Mouse (Mus musculus): ENCODE results near the gene Ano10. TPM values are rescaled to one million over a fixed set of nuclear protein-coding genes. Genes with fewer than 3 reads are reported as not detected.

Ano10 gene
- polyA plus RNA-seq, 1 experiment = 19.6 TPM

GRCm38 (mm10) chr9:122309013-122309980 lies 15.1 kb upstream of the Ano10 start:
- Histone ChIP-seq H3K9me3 (replicated peaks; ENCODE audit: control insufficient read depth, insufficient read depth, low read length, poor library complexity, severe bottlenecking) (no peaks in the 10 kb centered on the region), H3K9ac (ENCODE audit: low read depth, poor library complexity, severe bottlenecking) (no peak overlapping the region), H3K4me1 (ENCODE audit: control insufficient read depth, insufficient read depth, low read length) (peaks cover 2% of the 10 kb centered on the region), H3K36me3 (ENCODE audit: control insufficient read depth, insufficient read depth, low read length, poor library complexity, severe bottlenecking) (no peaks in the 10 kb centered on the region), H3K4me3 (ENCODE audit: low read depth, low read length) (no peak overlapping the region), H3K27ac (ENCODE audit: insufficient read depth, low read length) (no peak overlapping the region), H3K27me3 (ENCODE audit: control insufficient read depth, insufficient read depth, low read length, poor library complexity, severe bottlenecking) (no peaks in the 10 kb centered on the region)
- TF ChIP-seq CTCF (IDR thresholded peaks at IDR 0.05; ENCODE audit: low read depth, low read length) = no peak
- TF ChIP-seq POLR2A (IDR thresholded peaks at IDR 0.05; ENCODE audit: insufficient read depth, low read length) = no peak
- TF ChIP-seq EP300 (IDR thresholded peaks at IDR 0.05; ENCODE audit: insufficient read depth, low read depth, low read length) = no peak

GRCm38 (mm10) chr9:122305302-122305701 lies 11.1 kb upstream of the Ano10 start:
- Histone ChIP-seq H3K4me1 (ENCODE audit: control insufficient read depth, insufficient read depth, low read length) (peaks cover 2% of the 10 kb centered on the region), H3K27me3 (ENCODE audit: control insufficient read depth, insufficient read depth, low read length, poor library complexity, severe bottlenecking) (no peaks in the 10 kb centered on the region), H3K36me3 (ENCODE audit: control insufficient read depth, insufficient read depth, low read length, poor library complexity, severe bottlenecking) (no peaks in the 10 kb centered on the region), H3K4me3 (ENCODE audit: low read depth, low read length) (no peak overlapping the region), H3K27ac (ENCODE audit: insufficient read depth, low read length) (no peak overlapping the region), H3K9me3 (replicated peaks; ENCODE audit: control insufficient read depth, insufficient read depth, low read length, poor library complexity, severe bottlenecking) (no peaks in the 10 kb centered on the region), H3K9ac (ENCODE audit: low read depth, poor library complexity, severe bottlenecking) (no peak overlapping the region)
- TF ChIP-seq EP300 (IDR thresholded peaks at IDR 0.05; ENCODE audit: insufficient read depth, low read depth, low read length) (no peak), CTCF (IDR thresholded peaks at IDR 0.05; ENCODE audit: low read depth, low read length) (no peak), POLR2A (IDR thresholded peaks at IDR 0.05; ENCODE audit: insufficient read depth, low read length) (no peak)

GRCm38 (mm10) chr9:122296169-122296568 lies 1.9 kb upstream of the Ano10 start:
- H3K27me3 ChIP-seq (ENCODE audit: control insufficient read depth, insufficient read depth, low read length, poor library complexity, severe bottlenecking) = no peaks in the 10 kb centered on the region
- H3K27ac ChIP-seq (ENCODE audit: insufficient read depth, low read length) = no peak overlapping the region
- no peaks in the 10 kb centered on the region for H3K9me3 ChIP-seq (replicated peaks; ENCODE audit: control insufficient read depth, insufficient read depth, low read length, poor library complexity, severe bottlenecking)
- no peaks in the 10 kb centered on the region for H3K36me3 ChIP-seq (ENCODE audit: control insufficient read depth, insufficient read depth, low read length, poor library complexity, severe bottlenecking)
- no peak for TF ChIP-seq EP300 (IDR thresholded peaks at IDR 0.05; ENCODE audit: insufficient read depth, low read depth, low read length)
- H3K9ac ChIP-seq (ENCODE audit: low read depth, poor library complexity, severe bottlenecking) = no peak overlapping the region
- H3K4me1 ChIP-seq (ENCODE audit: control insufficient read depth, insufficient read depth, low read length) = peaks cover 2% of the 10 kb centered on the region
- H3K4me3 ChIP-seq (ENCODE audit: low read depth, low read length) = no peak overlapping the region

GRCm38 (mm10) chr9:122295396-122295795 lies 1.2 kb upstream of the Ano10 start:
- no peak overlapping the region for H3K4me3 ChIP-seq (ENCODE audit: low read depth, low read length)
- no peaks in the 10 kb centered on the region for H3K36me3 ChIP-seq (ENCODE audit: control insufficient read depth, insufficient read depth, low read length, poor library complexity, severe bottlenecking)
- H3K27me3 ChIP-seq (ENCODE audit: control insufficient read depth, insufficient read depth, low read length, poor library complexity, severe bottlenecking) = no peaks in the 10 kb centered on the region
- TF ChIP-seq POLR2A (IDR thresholded peaks at IDR 0.05; ENCODE audit: insufficient read depth, low read length) (no peak), EP300 (IDR thresholded peaks at IDR 0.05; ENCODE audit: insufficient read depth, low read depth, low read length) (no peak), CTCF (IDR thresholded peaks at IDR 0.05; ENCODE audit: low read depth, low read length) (no peak)
- no peak overlapping the region for H3K27ac ChIP-seq (ENCODE audit: insufficient read depth, low read length)
- no peaks in the 10 kb centered on the region for H3K9me3 ChIP-seq (replicated peaks; ENCODE audit: control insufficient read depth, insufficient read depth, low read length, poor library complexity, severe bottlenecking)
- no peak overlapping the region for H3K9ac ChIP-seq (ENCODE audit: low read depth, poor library complexity, severe bottlenecking)
- H3K4me1 ChIP-seq (ENCODE audit: control insufficient read depth, insufficient read depth, low read length) = peaks cover 2% of the 10 kb centered on the region

GRCm38 (mm10) chr9:122293865-122294241 lies 370 bp downstream of the Ano10 start:
- H3K27me3 ChIP-seq (ENCODE audit: control insufficient read depth, insufficient read depth, low read length, poor library complexity, severe bottlenecking) = no peaks in the 10 kb centered on the region
- H3K9ac ChIP-seq (ENCODE audit: low read depth, poor library complexity, severe bottlenecking) = peak overlapping the region; percentile 45
- no peaks in the 10 kb centered on the region for H3K36me3 ChIP-seq (ENCODE audit: control insufficient read depth, insufficient read depth, low read length, poor library complexity, severe bottlenecking)
- no peak for TF ChIP-seq CTCF (IDR thresholded peaks at IDR 0.05; ENCODE audit: low read depth, low read length)
- no peak for TF ChIP-seq POLR2A (IDR thresholded peaks at IDR 0.05; ENCODE audit: insufficient read depth, low read length)
- no peak for TF ChIP-seq EP300 (IDR thresholded peaks at IDR 0.05; ENCODE audit: insufficient read depth, low read depth, low read length)
- no peaks in the 10 kb centered on the region for H3K9me3 ChIP-seq (replicated peaks; ENCODE audit: control insufficient read depth, insufficient read depth, low read length, poor library complexity, severe bottlenecking)
- no peak overlapping the region for H3K27ac ChIP-seq (ENCODE audit: insufficient read depth, low read length)
- H3K4me3 ChIP-seq (ENCODE audit: low read depth, low read length) = peak overlapping the region; percentile 72
- peaks cover 2% of the 10 kb centered on the region for H3K4me1 ChIP-seq (ENCODE audit: control insufficient read depth, insufficient read depth, low read length)

GRCm38 (mm10) chr9:122290192-122290591 lies 4.0 kb downstream of the Ano10 start:
- H3K4me3 ChIP-seq (ENCODE audit: low read depth, low read length) = no peak overlapping the region
- TF ChIP-seq CTCF (IDR thresholded peaks at IDR 0.05; ENCODE audit: low read depth, low read length) (no peak), POLR2A (IDR thresholded peaks at IDR 0.05; ENCODE audit: insufficient read depth, low read length) (no peak), EP300 (IDR thresholded peaks at IDR 0.05; ENCODE audit: insufficient read depth, low read depth, low read length) (no peak)
- no peaks in the 10 kb centered on the region for H3K27me3 ChIP-seq (ENCODE audit: control insufficient read depth, insufficient read depth, low read length, poor library complexity, severe bottlenecking)
- no peaks in the 10 kb centered on the region for H3K4me1 ChIP-seq (ENCODE audit: control insufficient read depth, insufficient read depth, low read length)
- H3K9ac ChIP-seq (ENCODE audit: low read depth, poor library complexity, severe bottlenecking) = no peak overlapping the region
- no peaks in the 10 kb centered on the region for H3K9me3 ChIP-seq (replicated peaks; ENCODE audit: control insufficient read depth, insufficient read depth, low read length, poor library complexity, severe bottlenecking)
- H3K27ac ChIP-seq (ENCODE audit: insufficient read depth, low read length) = no peak overlapping the region
- no peaks in the 10 kb centered on the region for H3K36me3 ChIP-seq (ENCODE audit: control insufficient read depth, insufficient read depth, low read length, poor library complexity, severe bottlenecking)
